Mouse (Mus musculus) kidney, adult 2 months (tissue): ENCODE data around the gene Prr15.

Source experiments
- CTCF ChIP-seq: fragments of 200-500 bp; conservative IDR thresholded peaks from 2 replicates; pipeline ENCODE4 v1.5.1; 2011; ENCODE audit warnings: low read depth, mild to moderate bottlenecking, control low read depth, low read length, moderate library complexity, mixed read lengths; ENCODE audit not compliant: insufficient read depth, insufficient read length
- POLR2A ChIP-seq: fragments of 200-500 bp; IDR thresholded peaks from one replicate; pipeline ENCODE4 v1.6.1; 2011; ENCODE audit warnings: low read depth, low read length, control low read depth

- TF ChIP-seq POLR2A: no peak
- no peak for TF ChIP-seq CTCF
These were observed 41.0 kb downstream of the Prr15 start for GRCm38 (mm10) chr6:54366607-54367006.
